Mouse (Mus musculus) C2C12 (cell line): ENCODE results near the gene Ccser1.

Experiments used
- CTCF ChIP-seq: IDR thresholded peaks from one replicate; pipeline ENCODE4 v1.5.1; 2011; ENCODE audit not compliant: control insufficient read depth, insufficient read depth, insufficient read length
- FOSL1 ChIP-seq: IDR thresholded peaks from one replicate; pipeline ENCODE4 v1.8.0; 2011; ENCODE audit warnings: mild to moderate bottlenecking, low read length; ENCODE audit not compliant: poor library complexity, insufficient read depth, severe bottlenecking
- MAX ChIP-seq: IDR thresholded peaks from one replicate; pipeline ENCODE4 v1.6.1; 2011; ENCODE audit warnings: mild to moderate bottlenecking, control low read depth
- MYOD1 ChIP-seq: IDR thresholded peaks from one replicate; pipeline ENCODE4 v1.6.1; 2011; ENCODE audit warnings: low read depth; ENCODE audit not compliant: control insufficient read depth, insufficient read length
- MYOG ChIP-seq: IDR thresholded peaks from one replicate; pipeline ENCODE4 v1.6.1; 2011; ENCODE audit not compliant: control insufficient read depth, insufficient read length; ENCODE audit errors: extremely low read depth
- USF1 ChIP-seq: IDR thresholded peaks from one replicate; pipeline ENCODE4 v1.6.1; 2011; ENCODE audit warnings: low read depth, mild to moderate bottlenecking, control low read depth, moderate library complexity

GRCm38 (mm10) chr6:61540732-61541131 is 360.6 kb downstream of the Ccser1 start:
- TF ChIP-seq MAX (no peak), CTCF (no peak), MYOD1 (no peak), USF1 (no peak), FOSL1 (no peak), MYOG (no peak)
